Mouse (Mus musculus): ENCODE data around the gene Kcna2. TPM values are rescaled to one million over a fixed set of nuclear protein-coding genes. Genes with fewer than 3 reads are reported as not detected.
A peak's percentile ranks its signal among the peaks of the same experiment; 100 is the strongest.

The Kcna2 gene
- polyA plus RNA-seq, 1 experiment from 2014 or later: 0.67 TPM

- no peak overlapping the region for H3K4me3 ChIP-seq
- H3K9me3 ChIP-seq (replicated peaks): no peaks in the 10 kb centered on the region
- peaks cover 30% of the 10 kb centered on the region for H3K27me3 ChIP-seq
- 86% methylated on average over 6 of the region's 6 CpGs for WGBS
- H3K9ac ChIP-seq: no peak overlapping the region
- no peaks in the 10 kb centered on the region for H3K36me3 ChIP-seq
- peaks cover 4% of the 10 kb centered on the region for H3K4me1 ChIP-seq
- no peak overlapping the region for H3K4me2 ChIP-seq (replicated peaks)
- no peak for ATAC-seq (ENCODE audit: low FRiP score)
- no peak overlapping the region for H3K27ac ChIP-seq
These were observed 5.0 kb downstream of the Kcna2 start for GRCm38 (mm10) chr3:107105986-107106385.

GRCm38 (mm10) chr3:107112498-107112897 is 11.6 kb downstream of the Kcna2 start:
- ATAC-seq (ENCODE audit: low FRiP score): no peak
- H3K9me3 ChIP-seq (replicated peaks): no peaks in the 10 kb centered on the region
- no peak overlapping the region for H3K9ac ChIP-seq
- WGBS: 62% methylated on average over 4 of the region's 4 CpGs
- H3K36me3 ChIP-seq: no peaks in the 10 kb centered on the region
- H3K4me2 ChIP-seq (replicated peaks): no peak overlapping the region
- peaks cover 11% of the 10 kb centered on the region for H3K4me1 ChIP-seq
- no peak overlapping the region for H3K27ac ChIP-seq
- no peak overlapping the region for H3K4me3 ChIP-seq
- H3K27me3 ChIP-seq: no peaks in the 10 kb centered on the region

- Histone ChIP-seq H3K4me2 (replicated peaks) (peak overlapping the region; percentile 35; the same call in 1 of the 2 replicates), H3K9me3 (replicated peaks) (no peaks in the 10 kb centered on the region), H3K9ac (no peak overlapping the region), H3K36me3 (no peaks in the 10 kb centered on the region), H3K27ac (peak overlapping the region; percentile 76), H3K4me3 (no peak overlapping the region), H3K27me3 (no peaks in the 10 kb centered on the region), H3K4me1 (peaks cover 11% of the 10 kb centered on the region)
- WGBS: 67% methylated on average over 10 of the region's 10 CpGs
- peak; percentile 43; the same call in 1 of the 2 replicates for ATAC-seq (ENCODE audit: low FRiP score)
These were observed 12.2 kb downstream of the Kcna2 start for GRCm38 (mm10) chr3:107112932-107113659.

- Histone ChIP-seq H3K4me2 (replicated peaks) (peak overlapping the region; percentile 35), H3K9ac (no peak overlapping the region), H3K36me3 (no peaks in the 10 kb centered on the region), H3K27me3 (no peaks in the 10 kb centered on the region), H3K4me3 (0 out of 2 replicates have a peak overlapping the region, but pooled peaks have one; percentile 13), H3K4me1 (peaks cover 11% of the 10 kb centered on the region), H3K9me3 (replicated peaks) (no peaks in the 10 kb centered on the region), H3K27ac (peak overlapping the region; percentile 76)
- peak; percentile 85 for ATAC-seq (ENCODE audit: low FRiP score)
- WGBS: 44% methylated on average over 14 of the region's 14 CpGs
These were observed 13.1 kb downstream of the Kcna2 start for GRCm38 (mm10) chr3:107113771-107114737.

GRCm38 (mm10) chr3:107114941-107115340 is 14.0 kb downstream of the Kcna2 start:
- H3K4me1 ChIP-seq: peaks cover 11% of the 10 kb centered on the region
- H3K27ac ChIP-seq: no peak overlapping the region
- no peaks in the 10 kb centered on the region for H3K27me3 ChIP-seq
- 79% methylated on average over 2 of the region's 2 CpGs for WGBS
- no peak overlapping the region for H3K9ac ChIP-seq
- ATAC-seq (ENCODE audit: low FRiP score): no peak
- no peak overlapping the region for H3K4me2 ChIP-seq (replicated peaks)
- H3K9me3 ChIP-seq (replicated peaks): no peaks in the 10 kb centered on the region
- H3K36me3 ChIP-seq: no peaks in the 10 kb centered on the region
- H3K4me3 ChIP-seq: no peak overlapping the region

- WGBS: 76% methylated on average over 2 of the region's 2 CpGs
- Histone ChIP-seq H3K4me1 (peaks cover 11% of the 10 kb centered on the region), H3K9me3 (replicated peaks) (no peaks in the 10 kb centered on the region), H3K27ac (no peak overlapping the region), H3K27me3 (no peaks in the 10 kb centered on the region), H3K36me3 (no peaks in the 10 kb centered on the region), H3K4me3 (no peak overlapping the region), H3K4me2 (replicated peaks) (no peak overlapping the region), H3K9ac (no peak overlapping the region)
- ATAC-seq (ENCODE audit: low FRiP score): no peak
These were observed 14.8 kb downstream of the Kcna2 start for GRCm38 (mm10) chr3:107115746-107116145.

- 88% methylated on average over 2 of the region's 2 CpGs for WGBS
- no peaks in the 10 kb centered on the region for H3K9me3 ChIP-seq (replicated peaks)
- no peaks in the 10 kb centered on the region for H3K27me3 ChIP-seq
- no peak overlapping the region for H3K27ac ChIP-seq
- ATAC-seq (ENCODE audit: low FRiP score): no peak
- H3K9ac ChIP-seq: no peak overlapping the region
- H3K4me2 ChIP-seq (replicated peaks): no peak overlapping the region
- no peak overlapping the region for H3K4me3 ChIP-seq
- no peaks in the 10 kb centered on the region; the same call in 1 of the 2 replicates for H3K4me1 ChIP-seq
- H3K36me3 ChIP-seq: no peaks in the 10 kb centered on the region
These were observed 19.1 kb downstream of the Kcna2 start for GRCm38 (mm10) chr3:107119864-107120564.

- Histone ChIP-seq H3K9ac (no peak overlapping the region), H3K36me3 (no peaks in the 10 kb centered on the region), H3K4me1 (no peaks in the 10 kb centered on the region), H3K27ac (no peak overlapping the region), H3K4me2 (replicated peaks) (no peak overlapping the region), H3K27me3 (no peaks in the 10 kb centered on the region), H3K9me3 (replicated peaks) (no peaks in the 10 kb centered on the region), H3K4me3 (no peak overlapping the region)
- ATAC-seq (ENCODE audit: low FRiP score): no peak
These were observed 21.4 kb downstream of the Kcna2 start for GRCm38 (mm10) chr3:107122306-107122705.

- H3K9me3 ChIP-seq (replicated peaks): no peaks in the 10 kb centered on the region
- no peak overlapping the region for H3K4me2 ChIP-seq (replicated peaks)
- H3K9ac ChIP-seq: no peak overlapping the region
- H3K36me3 ChIP-seq: no peaks in the 10 kb centered on the region
- 84% methylated on average over 1 of the region's 1 CpGs for WGBS
- no peaks in the 10 kb centered on the region for H3K27me3 ChIP-seq
- H3K4me3 ChIP-seq: no peak overlapping the region
- no peak for ATAC-seq (ENCODE audit: low FRiP score)
- H3K27ac ChIP-seq: no peak overlapping the region
- H3K4me1 ChIP-seq: 0 out of 2 replicates have a peak, but pooled peaks cover 4% of the 10 kb centered on the region
These were observed 26.7 kb downstream of the Kcna2 start for GRCm38 (mm10) chr3:107127667-107128066.

- WGBS: 74% methylated on average over 3 of the region's 3 CpGs
- H3K4me2 ChIP-seq (replicated peaks): no peak overlapping the region
These were observed 27.5 kb downstream of the Kcna2 start for GRCm38 (mm10) chr3:107128421-107128820.

GRCm38 (mm10) chr3:107129251-107129650 is 28.3 kb downstream of the Kcna2 start:
- Histone ChIP-seq H3K27me3 (no peaks in the 10 kb centered on the region), H3K9ac (no peak overlapping the region), H3K4me3 (no peak overlapping the region), H3K27ac (no peak overlapping the region), H3K4me1 (0 out of 2 replicates have a peak, but pooled peaks cover 4% of the 10 kb centered on the region), H3K9me3 (replicated peaks) (no peaks in the 10 kb centered on the region), H3K4me2 (replicated peaks) (no peak overlapping the region), H3K36me3 (no peaks in the 10 kb centered on the region)
- WGBS: 66% methylated on average over 2 of the region's 2 CpGs
- ATAC-seq (ENCODE audit: low FRiP score): no peak

More at GRCm38 (mm10) chr3:107128421-107128820, 27.5 kb downstream of the Kcna2 start:
- Histone ChIP-seq H3K4me3 (no peak overlapping the region), H3K27ac (no peak overlapping the region), H3K27me3 (no peaks in the 10 kb centered on the region), H3K36me3 (no peaks in the 10 kb centered on the region), H3K4me1 (0 out of 2 replicates have a peak, but pooled peaks cover 4% of the 10 kb centered on the region), H3K9me3 (replicated peaks) (no peaks in the 10 kb centered on the region), H3K9ac (no peak overlapping the region)
- ATAC-seq (ENCODE audit: low FRiP score): no peak
